Mouse (Mus musculus): ENCODE measurements around the gene Taf5l. TPM values are rescaled to one million over a fixed set of nuclear protein-coding genes. Genes with fewer than 3 reads are reported as not detected.

The Taf5l gene
- 16.1 TPM for polyA plus RNA-seq (2015; fragmentation: Illumina TruSeq; extraction: RNeasy Lipid Tissue Mini Kit (QIAGEN cat#74804); ENCODE audit: low read depth, low replicate concordance)

GRCm38 (mm10) chr8:124021237-124022227 lies at the start of gene Taf5l, which contains the start of gene Urb2:
TSS of gene Taf5l (minus strand) at chr8:124021397.
TSS of gene Urb2 (plus strand) at chr8:124021508.

GRCm38 (mm10) chr8:123982826-123983400 lies 38.3 kb downstream of the Taf5l start, which contains the start of gene Abcb10:
TSS of gene Abcb10 (minus strand) at chr8:123983122.

GRCm38 (mm10) chr8:123948942-123949685 lies 72.1 kb downstream of the Taf5l start, which contains the start of gene Nup133:
TSS of gene Nup133 (minus strand) at chr8:123949265.

Other genes starting within 250 kb of the Taf5l start
- 54.3 TPM for gene Rab4a, start 215.4 kb downstream of the Taf5l start, polyA plus RNA-seq (2015; fragmentation: Illumina TruSeq; extraction: RNeasy Lipid Tissue Mini Kit (QIAGEN cat#74804); ENCODE audit: low read depth, low replicate concordance)
- gene Ccsap, start 161.2 kb downstream of the Taf5l start, polyA plus RNA-seq (2015; fragmentation: Illumina TruSeq; extraction: RNeasy Lipid Tissue Mini Kit (QIAGEN cat#74804); ENCODE audit: low read depth, low replicate concordance) = 45.1 TPM
- 13.8 TPM for gene Acta1, start 126.6 kb downstream of the Taf5l start, polyA plus RNA-seq (2015; fragmentation: Illumina TruSeq; extraction: RNeasy Lipid Tissue Mini Kit (QIAGEN cat#74804); ENCODE audit: low read depth, low replicate concordance)
- gene Nup133, start 72.1 kb downstream of the Taf5l start, polyA plus RNA-seq (2015; fragmentation: Illumina TruSeq; extraction: RNeasy Lipid Tissue Mini Kit (QIAGEN cat#74804); ENCODE audit: low read depth, low replicate concordance) = 17.2 TPM
- 16.9 TPM for gene Abcb10, start 38.3 kb downstream of the Taf5l start, polyA plus RNA-seq (2015; fragmentation: Illumina TruSeq; extraction: RNeasy Lipid Tissue Mini Kit (QIAGEN cat#74804); ENCODE audit: low read depth, low replicate concordance)
- gene Urb2, start 111 bp upstream of the Taf5l start, polyA plus RNA-seq (2015; fragmentation: Illumina TruSeq; extraction: RNeasy Lipid Tissue Mini Kit (QIAGEN cat#74804); ENCODE audit: low read depth, low replicate concordance) = 6.0 TPM
- 24.3 TPM for gene Galnt2, start 210.0 kb upstream of the Taf5l start, polyA plus RNA-seq (2015; fragmentation: Illumina TruSeq; extraction: RNeasy Lipid Tissue Mini Kit (QIAGEN cat#74804); ENCODE audit: low read depth, low replicate concordance)